Mouse (Mus musculus) monocyte, adult 59 days (primary cell): ENCODE measurements around the gene Adra2a. TPM values are rescaled to one million over a fixed set of nuclear protein-coding genes. Genes with fewer than 3 reads are reported as not detected.

ENCODE experiments used
- total RNA-seq, 2 experiments: library from RNA; stranded (reverse); gene quantifications; one replicate each; pipeline ENCODE4 v1.2.4; 2023

Gene Adra2a
- total RNA-seq, result under 1 TPM; 0.18 to 0.24 TPM

DNA sequence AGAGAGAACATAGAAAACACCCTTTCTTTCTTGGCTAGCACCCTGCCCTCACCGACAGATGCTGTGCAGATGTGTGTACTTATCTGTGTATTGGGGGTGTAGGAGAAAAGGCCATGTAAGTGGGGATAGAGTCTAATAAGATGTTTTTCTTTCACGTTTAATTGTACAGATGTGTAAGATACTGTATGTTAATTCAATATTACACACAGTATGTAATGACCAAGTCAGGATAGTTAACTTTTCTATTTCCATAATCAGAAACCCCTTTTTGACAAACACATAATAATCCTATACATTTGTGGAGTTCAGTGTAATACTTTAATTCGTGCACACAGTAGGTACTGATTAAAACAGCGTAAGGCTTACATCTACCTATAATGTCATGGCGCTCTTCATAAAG, at the start of gene Adra2a:
Adra2a (plus strand) TSS at position 301 of the 400 bp plus-strand sequence.

Other genes with a start within 250 kb of the Adra2a start
- 10 to 100 TPM; 86.3 to 99.9 TPM for gene Pdcd4, start 151.9 kb upstream of the Adra2a start, total RNA-seq
- gene Shoc2, start 99.8 kb upstream of the Adra2a start, total RNA-seq, result 10 to 100 TPM; 43.8 to 51.6 TPM
- 10 to 100 TPM; 29.1 to 35.1 TPM for gene Bbip1, start 99.5 kb upstream of the Adra2a start, total RNA-seq